Mouse (Mus musculus) cortical plate, adult 2 months (tissue): Measurements from ENCODE around the gene Arnt2. TPM values are rescaled to one million over a fixed set of nuclear protein-coding genes. Genes with fewer than 3 reads are reported as not detected.

Experiments
- H3K27ac ChIP-seq: fragments of 200-500 bp; 2 replicates; pipeline ENCODE4 v1.5.1; 2012; ENCODE audit warnings: low read length, control low read depth, inconsistent platforms; ENCODE audit not compliant: insufficient read depth
- H3K4me1 ChIP-seq: fragments of 200-500 bp; 2 replicates; pipeline ENCODE4 v1.6.1; 2011; ENCODE audit warnings: low read length; ENCODE audit not compliant: control insufficient read depth, insufficient read depth
- H3K4me3 ChIP-seq: fragments of 200-500 bp; 2 replicates; pipeline ENCODE4 v1.5.1; 2011; ENCODE audit warnings: mild to moderate bottlenecking, low read length, control low read depth; ENCODE audit not compliant: insufficient read depth
- CTCF ChIP-seq: fragments of 200-500 bp; IDR thresholded peaks from 2 replicates; pipeline ENCODE4 v1.5.1; 2011; ENCODE audit warnings: mild to moderate bottlenecking, control low read depth, low read length; ENCODE audit not compliant: insufficient read depth; ENCODE audit errors: extremely low read depth
- POLR2A ChIP-seq: fragments of 200-500 bp; IDR thresholded peaks from 2 replicates; pipeline ENCODE4 v1.6.1; 2011; ENCODE audit warnings: mild to moderate bottlenecking, low read length, control low read depth; ENCODE audit not compliant: insufficient read depth; ENCODE audit errors: extremely low read depth
- polyA plus RNA-seq: library from polyadenylated mRNA; depleted of rRNA; stranded (reverse); fragments of >200 nt; gene quantifications from 2 replicates; pipeline ENCODE4 v1.2.3, GENCODE M21; 2012

The Arnt2 gene
- polyA plus RNA-seq, 1 experiment: 172 TPM

- Histone ChIP-seq H3K27ac (no peak overlapping the region), H3K4me3 (no peak overlapping the region), H3K4me1 (no peaks in the 10 kb centered on the region; the same call in 1 of the 2 replicates)
- no peak for TF ChIP-seq CTCF
- no peak for TF ChIP-seq POLR2A
Observed at GRCm38 (mm10) chr7:84256661-84257060, 153.3 kb downstream of the Arnt2 start.

GRCm38 (mm10) chr7:84256245-84256644 is 153.7 kb downstream of the Arnt2 start:
- no peak overlapping the region for H3K27ac ChIP-seq
- H3K4me1 ChIP-seq: no peaks in the 10 kb centered on the region; the same call in 1 of the 2 replicates
- TF ChIP-seq POLR2A: no peak
- TF ChIP-seq CTCF: no peak
- H3K4me3 ChIP-seq: no peak overlapping the region

DNA sequence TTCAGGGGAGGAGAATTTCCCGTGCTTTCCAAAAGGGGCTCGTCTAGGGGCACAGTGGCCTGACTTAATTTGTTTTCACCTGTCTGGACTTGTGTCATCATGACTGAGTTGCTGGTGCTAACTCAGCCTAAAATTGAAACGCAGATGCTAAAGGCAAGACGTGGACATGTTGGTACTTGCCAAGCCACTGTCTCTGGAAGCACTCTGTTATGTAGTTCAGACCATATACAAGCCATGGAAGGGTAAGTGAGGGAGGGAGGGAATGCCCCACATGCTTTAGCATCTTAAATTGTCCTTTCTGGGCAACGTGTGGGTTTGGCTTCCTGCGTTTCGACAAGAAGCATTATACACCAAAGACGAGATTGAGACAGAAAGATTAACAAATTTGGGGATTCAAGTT is 155.1 kb downstream of the Arnt2 start:
- Histone ChIP-seq H3K27ac (no peak overlapping the region), H3K4me3 (no peak overlapping the region), H3K4me1 (no peaks in the 10 kb centered on the region; the same call in 1 of the 2 replicates)
- no peak for TF ChIP-seq POLR2A
- TF ChIP-seq CTCF: no peak

DNA sequence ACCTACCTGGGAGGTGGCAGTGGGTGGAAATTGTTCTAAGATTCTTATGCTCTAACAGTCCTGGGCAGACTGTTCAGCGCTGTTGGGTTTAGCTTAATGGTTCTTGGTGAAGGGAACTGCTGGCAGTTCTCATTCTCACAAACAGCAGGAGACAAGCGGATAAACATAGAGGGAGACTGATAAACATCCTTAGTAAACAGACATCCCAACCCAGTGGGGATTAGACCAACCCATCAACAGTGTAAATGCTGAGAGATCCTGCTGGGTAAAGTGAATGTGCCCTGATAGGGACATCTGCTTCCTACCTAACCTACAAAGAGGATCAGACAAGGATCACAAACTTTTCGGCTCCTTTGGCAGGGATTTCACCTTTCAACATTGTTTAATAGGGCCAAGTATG is 155.7 kb downstream of the Arnt2 start:
- Histone ChIP-seq H3K4me3 (no peak overlapping the region), H3K27ac (no peak overlapping the region), H3K4me1 (no peaks in the 10 kb centered on the region; the same call in 1 of the 2 replicates)
- TF ChIP-seq POLR2A (no peak), CTCF (no peak)

DNA sequence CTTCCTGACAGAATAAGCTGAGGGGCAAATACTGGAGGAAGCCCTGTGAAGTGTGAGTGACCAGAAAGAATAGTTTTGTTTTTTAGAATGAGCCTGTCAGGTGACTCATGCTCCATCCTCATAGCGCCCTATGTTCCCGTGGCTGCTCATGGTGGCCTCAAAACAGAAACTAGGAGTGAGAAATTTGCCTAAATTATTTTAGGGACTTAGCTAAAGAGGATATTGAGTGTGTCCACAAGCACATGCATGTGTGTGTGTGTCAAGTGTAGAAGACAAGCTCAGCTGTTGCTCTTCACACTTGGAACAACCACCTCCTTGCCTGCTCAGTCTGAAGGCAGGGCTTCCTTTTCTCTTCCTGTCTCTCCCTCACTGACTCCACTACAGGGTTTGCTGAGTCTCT is 158.3 kb downstream of the Arnt2 start:
- no peak for TF ChIP-seq POLR2A
- TF ChIP-seq CTCF: no peak
- H3K27ac ChIP-seq: no peak overlapping the region
- H3K4me1 ChIP-seq: no peaks in the 10 kb centered on the region; the same call in 1 of the 2 replicates
- no peak overlapping the region for H3K4me3 ChIP-seq

DNA sequence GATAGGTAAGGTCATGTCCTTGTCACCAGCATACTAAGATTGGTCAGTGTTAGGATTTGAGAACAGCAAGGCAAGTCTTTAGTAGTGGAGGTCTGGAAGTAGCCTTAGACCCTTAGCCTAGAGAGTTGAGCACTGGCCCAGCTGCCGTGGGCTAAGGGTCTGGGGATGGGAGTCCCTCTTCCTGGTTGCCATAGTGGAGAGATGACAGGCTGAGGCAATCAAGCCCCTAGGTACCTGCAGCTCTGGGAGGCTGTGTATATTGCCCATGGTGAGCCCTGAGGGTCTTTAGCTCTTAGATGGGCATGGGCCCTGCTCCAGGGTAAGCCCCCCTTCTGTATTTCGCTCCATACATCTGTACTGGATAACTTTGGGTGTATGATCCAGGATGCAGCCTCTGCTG is 159.2 kb downstream of the Arnt2 start:
- Histone ChIP-seq H3K4me3 (no peak overlapping the region), H3K4me1 (no peaks in the 10 kb centered on the region; the same call in 1 of the 2 replicates), H3K27ac (no peak overlapping the region)
- TF ChIP-seq CTCF: no peak
- no peak for TF ChIP-seq POLR2A

GRCm38 (mm10) chr7:84249951-84250350 is 160.0 kb downstream of the Arnt2 start:
- Histone ChIP-seq H3K27ac (no peak overlapping the region), H3K4me3 (no peak overlapping the region), H3K4me1 (no peaks in the 10 kb centered on the region; the same call in 1 of the 2 replicates)
- no peak for TF ChIP-seq POLR2A
- no peak for TF ChIP-seq CTCF

DNA sequence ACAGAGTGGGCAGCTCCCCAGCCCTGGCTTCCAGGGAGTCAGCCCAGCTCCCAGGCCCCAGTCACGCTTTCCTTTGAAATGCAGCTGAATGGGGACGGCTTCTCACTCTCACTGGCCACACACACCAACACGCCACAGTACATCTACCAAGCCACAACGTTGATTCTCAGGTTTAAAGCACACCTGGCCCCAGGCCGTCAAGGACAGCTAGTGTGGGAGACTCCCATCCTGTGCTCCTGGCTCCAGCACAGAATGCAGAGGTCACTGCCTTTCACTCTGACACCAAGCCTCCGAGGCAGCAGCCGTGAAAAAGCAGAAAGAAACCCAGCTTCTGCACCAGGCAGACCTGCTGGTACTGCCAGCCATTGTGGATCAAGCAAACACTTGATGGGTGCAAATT is 160.6 kb downstream of the Arnt2 start:
- Histone ChIP-seq H3K4me1 (no peaks in the 10 kb centered on the region; the same call in 1 of the 2 replicates), H3K4me3 (no peak overlapping the region), H3K27ac (no peak overlapping the region)
- TF ChIP-seq CTCF (no peak), POLR2A (no peak)

- no peak overlapping the region for H3K27ac ChIP-seq
- no peak overlapping the region for H3K4me3 ChIP-seq
- H3K4me1 ChIP-seq: no peaks in the 10 kb centered on the region; the same call in 1 of the 2 replicates
- TF ChIP-seq POLR2A (no peak), CTCF (no peak)
Observed at GRCm38 (mm10) chr7:84247960-84248665, 161.9 kb downstream of the Arnt2 start.

- Histone ChIP-seq H3K4me1 (no peaks in the 10 kb centered on the region), H3K4me3 (no peak overlapping the region), H3K27ac (no peak overlapping the region)
- TF ChIP-seq POLR2A (no peak), CTCF (no peak)
Observed at GRCm38 (mm10) chr7:84246878-84247277, 163.1 kb downstream of the Arnt2 start.
